Mouse (Mus musculus): ENCODE data around the gene Ceacam9. TPM values are rescaled to one million over a fixed set of nuclear protein-coding genes. Genes with fewer than 3 reads are reported as not detected.

Ceacam9 gene
- polyA plus RNA-seq (2015; fragmentation: Illumina TruSeq; extraction: RNeasy Lipid Tissue Mini Kit (QIAGEN cat#74804); ENCODE audit: insufficient read depth, low replicate concordance), result not detected

DNA sequence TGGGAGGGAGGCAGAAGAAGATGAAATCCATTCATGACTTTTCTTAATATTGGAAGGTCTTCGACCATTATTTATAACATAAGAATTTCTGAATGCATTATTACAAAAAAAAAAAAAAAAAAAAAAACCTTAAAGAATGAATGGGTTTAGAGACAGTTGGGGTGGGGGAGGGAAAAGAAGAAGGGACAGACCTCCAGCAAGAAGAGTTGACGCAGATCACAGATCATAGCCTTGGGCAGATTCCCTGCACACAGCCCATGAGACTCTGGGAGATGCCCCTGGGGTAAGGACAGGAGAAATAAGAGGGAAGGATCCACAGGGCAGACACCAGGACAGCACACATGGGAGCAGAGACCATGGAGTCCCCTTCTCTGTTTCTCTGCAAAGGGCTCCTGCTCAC lies at the start of gene Ceacam9:
Ceacam9 (plus strand) TSS at position 301 of the 400 bp plus-strand sequence.

DNA sequence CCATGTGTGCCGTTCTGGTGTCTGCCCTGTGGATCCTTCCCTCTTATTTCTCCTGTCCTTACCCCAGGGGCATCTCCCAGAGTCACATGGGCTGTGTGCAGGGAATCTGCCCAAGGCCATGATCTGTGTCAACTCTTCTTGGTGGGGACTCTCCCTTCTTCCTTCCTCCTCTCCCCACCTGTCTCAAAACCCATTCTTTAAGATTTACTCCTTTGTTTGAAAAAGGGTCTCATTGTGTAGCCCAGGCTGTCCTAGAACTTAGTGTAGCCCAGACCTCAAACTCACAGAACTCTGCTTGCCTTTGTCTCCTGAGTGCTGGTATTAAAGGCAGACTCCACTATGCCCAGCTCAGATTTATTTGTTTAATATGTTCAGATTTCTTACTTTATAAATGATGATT lies 46.1 kb upstream of the Ceacam9 start, which contains the start of gene Ceacam15:
Ceacam15 (minus strand) TSS at position 101 of the 400 bp plus-strand sequence.

DNA sequence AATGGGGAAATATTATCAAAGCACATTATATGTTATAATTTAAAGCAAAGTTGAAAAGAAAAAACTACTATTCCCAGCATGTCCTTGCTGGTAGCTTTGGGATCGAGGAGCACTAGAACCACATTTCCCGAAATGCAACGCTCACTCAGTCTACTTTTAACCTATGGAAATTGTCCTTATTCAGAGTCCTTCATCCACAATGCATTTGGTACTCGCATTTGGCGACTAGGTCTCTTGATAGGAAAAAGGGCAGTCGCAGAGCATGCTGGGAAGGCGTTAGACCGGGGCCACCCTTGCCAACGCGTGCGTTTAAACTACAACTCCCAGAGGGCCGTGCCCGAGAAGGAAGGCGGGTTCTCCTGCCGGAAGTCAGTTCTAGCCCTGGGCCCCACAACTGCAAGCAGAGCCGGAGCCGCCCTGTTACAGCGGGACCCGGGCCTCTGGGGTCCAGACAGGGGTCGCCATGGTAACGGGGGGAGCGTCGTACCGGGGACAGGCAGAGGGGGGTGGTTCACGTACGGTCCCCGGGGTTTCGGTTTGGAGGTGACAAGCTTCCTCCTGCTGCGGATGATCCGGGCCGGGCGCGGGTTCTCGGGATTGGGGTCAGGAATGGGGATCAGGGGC lies 16.5 kb downstream of the Ceacam9 start, which contains the start of gene Ap2s1:
Ap2s1 (plus strand) TSS at position 338 of the 624 bp plus-strand sequence.

Other genes with a start within 250 kb of the Ceacam9 start
- gene Npas1, start 244.2 kb upstream of the Ceacam9 start, polyA plus RNA-seq (2015; fragmentation: Illumina TruSeq; extraction: RNeasy Lipid Tissue Mini Kit (QIAGEN cat#74804); ENCODE audit: insufficient read depth, low replicate concordance), result not detected
- gene Arhgap35, start 106.9 kb upstream of the Ceacam9 start, polyA plus RNA-seq (2015; fragmentation: Illumina TruSeq; extraction: RNeasy Lipid Tissue Mini Kit (QIAGEN cat#74804); ENCODE audit: insufficient read depth, low replicate concordance), result 12.9 TPM
- gene Ceacam15, start 46.2 kb upstream of the Ceacam9 start, polyA plus RNA-seq (2015; fragmentation: Illumina TruSeq; extraction: RNeasy Lipid Tissue Mini Kit (QIAGEN cat#74804); ENCODE audit: insufficient read depth, low replicate concordance), result not detected
- gene Ap2s1, start 16.5 kb downstream of the Ceacam9 start, polyA plus RNA-seq (2015; fragmentation: Illumina TruSeq; extraction: RNeasy Lipid Tissue Mini Kit (QIAGEN cat#74804); ENCODE audit: insufficient read depth, low replicate concordance), result 119 TPM
- 164 TPM for gene Slc1a5, start 59.4 kb downstream of the Ceacam9 start, polyA plus RNA-seq (2015; fragmentation: Illumina TruSeq; extraction: RNeasy Lipid Tissue Mini Kit (QIAGEN cat#74804); ENCODE audit: insufficient read depth, low replicate concordance)
- 59.6 TPM for gene Strn4, start 94.0 kb downstream of the Ceacam9 start, polyA plus RNA-seq (2015; fragmentation: Illumina TruSeq; extraction: RNeasy Lipid Tissue Mini Kit (QIAGEN cat#74804); ENCODE audit: insufficient read depth, low replicate concordance)
- 19.8 TPM for gene Fkrp, start 94.8 kb downstream of the Ceacam9 start, polyA plus RNA-seq (2015; fragmentation: Illumina TruSeq; extraction: RNeasy Lipid Tissue Mini Kit (QIAGEN cat#74804); ENCODE audit: insufficient read depth, low replicate concordance)
- 58.1 TPM for gene Prkd2, start 121.0 kb downstream of the Ceacam9 start, polyA plus RNA-seq (2015; fragmentation: Illumina TruSeq; extraction: RNeasy Lipid Tissue Mini Kit (QIAGEN cat#74804); ENCODE audit: insufficient read depth, low replicate concordance)
- 2.7 TPM for gene Dact3, start 153.4 kb downstream of the Ceacam9 start, polyA plus RNA-seq (2015; fragmentation: Illumina TruSeq; extraction: RNeasy Lipid Tissue Mini Kit (QIAGEN cat#74804); ENCODE audit: insufficient read depth, low replicate concordance)
- gene Gng8, start 169.9 kb downstream of the Ceacam9 start, polyA plus RNA-seq (2015; fragmentation: Illumina TruSeq; extraction: RNeasy Lipid Tissue Mini Kit (QIAGEN cat#74804); ENCODE audit: insufficient read depth, low replicate concordance), result 2.4 TPM
- 5.6 TPM for gene Ptgir, start 184.6 kb downstream of the Ceacam9 start, polyA plus RNA-seq (2015; fragmentation: Illumina TruSeq; extraction: RNeasy Lipid Tissue Mini Kit (QIAGEN cat#74804); ENCODE audit: insufficient read depth, low replicate concordance)
- gene Calm3, start 202.2 kb downstream of the Ceacam9 start, polyA plus RNA-seq (2015; fragmentation: Illumina TruSeq; extraction: RNeasy Lipid Tissue Mini Kit (QIAGEN cat#74804); ENCODE audit: insufficient read depth, low replicate concordance), result 168 TPM
- gene Pnmal2, start 222.8 kb downstream of the Ceacam9 start, polyA plus RNA-seq (2015; fragmentation: Illumina TruSeq; extraction: RNeasy Lipid Tissue Mini Kit (QIAGEN cat#74804); ENCODE audit: insufficient read depth, low replicate concordance), result 1.5 TPM
- not detected for gene Pnmal1, start 237.8 kb downstream of the Ceacam9 start, polyA plus RNA-seq (2015; fragmentation: Illumina TruSeq; extraction: RNeasy Lipid Tissue Mini Kit (QIAGEN cat#74804); ENCODE audit: insufficient read depth, low replicate concordance)